20 mouse cellular contexts compared by ENCODE assay signal in genomic region chr8:99532686-99533415, GRCm38 (mm10).
DNase-seq lines count a peak whose midpoint lies in the region; ATAC-seq and TF ChIP-seq lines count a peak whose summit lies in the region.
"Had no signal": no experiment of that assay in that cellular context is flagged by ENCODE, and none has a peak within 500 bp of the region (broad histone marks: within the 10 kb centered on the region; RNA-seq: fewer than 3 reads in every experiment).

No protein-coding gene starts in this region.

- no peaks in the 10 kb centered on the region for H3K36me3 ChIP-seq in midbrain, postnatal 0 days (ENCODE audit: insufficient read depth, low read length)
- H3K36me3 ChIP-seq: midbrain, embryonic 12.5 days; stomach, embryonic 15.5 days had no signal

- no peaks in the 10 kb centered on the region for H3K4me1 ChIP-seq in midbrain, postnatal 0 days (ENCODE audit: insufficient read depth, low read length)
- H3K4me1 ChIP-seq: midbrain, embryonic 12.5 days; stomach, embryonic 15.5 days had no signal

- H3K4me2 ChIP-seq in midbrain, postnatal 0 days (ENCODE audit: low read depth, low read length, poor library complexity, severe bottlenecking), result no peak overlapping the region
- H3K4me2 ChIP-seq: hindbrain, embryonic 14.5 days; liver, embryonic 11.5 days; midbrain, embryonic 12.5 days; stomach, embryonic 15.5 days had no signal

- intact Hi-C loops in left cerebral cortex, postnatal 14 days (cut with DNase I), result no loop called here

- no peak for ATAC-seq in midbrain, postnatal 0 days (ENCODE audit: low FRiP score)
- ATAC-seq: intestine, postnatal 0 days had no signal

- peak; percentile 4 for DNase-seq in embryo, embryonic 10.5 days (ENCODE audit: low spot score)
- DNase-seq in embryo, embryonic 10 days (ENCODE audit: low spot score), result no peak
- peak; percentile 15 to 38 for DNase-seq in layer of hippocampus, adult 2 months (ENCODE audit: low spot score in 2 of 2)
- no peak for DNase-seq in layer of hippocampus, adult 9-10 months (ENCODE audit: low spot score)
- DNase-seq in brain, embryonic 18.5 days (ENCODE audit: low read depth, low spot score), result peak; percentile 61
- DNase-seq in left cerebral cortex, postnatal 14 days (ENCODE audit: low spot score in 2 of 2), result peak; percentile 36 to 74
- DNase-seq in midbrain, postnatal 0 days (ENCODE audit: low spot score), result no peak
- DNase-seq in spleen, postnatal 14 days (ENCODE audit: low spot score in 2 of 2), result no peak
- DNase-seq: adrenal gland, adult 2 months; cerebellum, adult 18-20 months; embryo, embryonic 11 days; gastrocnemius, postnatal 25 days; kidney, postnatal 10 days; spleen, adult 18-20 months had no signal

- TF ChIP-seq CTCF in layer of hippocampus, adult 2 months (conservative IDR thresholded peaks at IDR 0.05), result no peak
- no peak for TF ChIP-seq CTCF in midbrain, postnatal 0 days (IDR thresholded peaks at IDR 0.05)

- H3K9ac ChIP-seq in midbrain, postnatal 0 days (replicated peaks; ENCODE audit: low read length, poor library complexity, severe bottlenecking), result no peak overlapping the region
- H3K9ac ChIP-seq: hindbrain, embryonic 14.5 days; midbrain, embryonic 12.5 days; stomach, embryonic 15.5 days had no signal

- H3K9me3 ChIP-seq in midbrain, postnatal 0 days (ENCODE audit: low read length), result no peaks in the 10 kb centered on the region
- H3K9me3 ChIP-seq: midbrain, embryonic 12.5 days; stomach, embryonic 15.5 days had no signal

- H3K4me3 ChIP-seq in layer of hippocampus, adult 2 months, result no peak overlapping the region
- H3K4me3 ChIP-seq in midbrain, postnatal 0 days (ENCODE audit: low read depth, low read length), result no peak overlapping the region
- H3K4me3 ChIP-seq: midbrain, embryonic 12.5 days; stomach, embryonic 15.5 days had no signal

- H3K27ac ChIP-seq in layer of hippocampus, adult 2 months, result 0 out of 2 replicates have a peak overlapping the region, but pooled peaks have one; percentile 28
- H3K27ac ChIP-seq in midbrain, postnatal 0 days (ENCODE audit: low read depth, low read length), result no peak overlapping the region
- H3K27ac ChIP-seq: hindbrain, embryonic 14.5 days; midbrain, embryonic 12.5 days; stomach, embryonic 15.5 days had no signal

- WGBS in midbrain, postnatal 0 days, result 55% methylated on average over 8 of the region's 8 CpGs

- H3K27me3 ChIP-seq in midbrain, postnatal 0 days (ENCODE audit: insufficient read depth, low read length), result no peaks in the 10 kb centered on the region
- H3K27me3 ChIP-seq: CH12.LX; midbrain, embryonic 12.5 days; stomach, embryonic 15.5 days had no signal

Comparison
In these comparisons a context has a peak if more than half of its experiments do, and no peak if none do; other contexts are left out.
1. DNase-seq: peak in embryo, embryonic 10.5 days (single experiment), layer of hippocampus, adult 2 months (2 of 2), brain, embryonic 18.5 days (single experiment) and left cerebral cortex, postnatal 14 days (2 of 2); none in embryo, embryonic 10 days (single experiment), layer of hippocampus, adult 9-10 months (single experiment), midbrain, postnatal 0 days (single experiment) and spleen, postnatal 14 days (0 of 2).